Mouse (Mus musculus) intestine, embryonic 14.5 days (tissue): ENCODE measurements around the gene Olfr267. TPM values are rescaled to one million over a fixed set of nuclear protein-coding genes. Genes with fewer than 3 reads are reported as not detected.

Experiments used
- ATAC-seq: fragments of 200-750 bp; cut with Nextera tagmentation; replicated peaks from 2 replicates; pipeline ENCODE4 v1.8.0; 2017; ENCODE audit warnings: low read depth, moderate number of reproducible peaks, moderate TSS enrichment, moderate library complexity; ENCODE audit not compliant: low FRiP score, low TSS enrichment
- DNase-seq: peaks from one replicate; pipeline ENCODE4 v3.0.0-alpha.2; 2018; ENCODE audit warnings: low spot score
- H3K27ac ChIP-seq: fragments of 300-500 bp; sonication (generic); 2 replicates; pipeline ENCODE4 v1.5.1; 2014; ENCODE audit warnings: low read depth, mild to moderate bottlenecking, control low read depth
- H3K27me3 ChIP-seq: fragments of 300-500 bp; sonication (generic); replicated peaks from 2 replicates; pipeline ENCODE4 v1.6.1; 2014; ENCODE audit warnings: low read length, control low read depth; ENCODE audit not compliant: control insufficient read depth, insufficient read depth
- H3K36me3 ChIP-seq: fragments of 300-500 bp; sonication (generic); 2 replicates; pipeline ENCODE4 v1.6.1; 2014; ENCODE audit warnings: low read length, control low read depth; ENCODE audit not compliant: control insufficient read depth, insufficient read depth
- H3K4me1 ChIP-seq: fragments of 300-500 bp; sonication (generic); replicated peaks from 2 replicates; pipeline ENCODE4 v1.6.1; 2014; ENCODE audit warnings: low read length, control low read depth, mixed read lengths; ENCODE audit not compliant: control insufficient read depth, insufficient read depth
- H3K4me2 ChIP-seq: fragments of 300-500 bp; sonication (generic); 2 replicates; pipeline ENCODE4 v1.6.1; 2014; ENCODE audit warnings: low read length
- H3K4me3 ChIP-seq: fragments of 300-500 bp; sonication (generic); 2 replicates; pipeline ENCODE4 v1.5.1; 2014; ENCODE audit warnings: low read depth, low read length, control low read depth, mixed read lengths
- H3K9ac ChIP-seq: fragments of 300-500 bp; sonication (generic); 2 replicates; pipeline ENCODE4 v1.6.1; 2014; ENCODE audit warnings: mild to moderate bottlenecking, low read length
- H3K9me3 ChIP-seq: fragments of 300-500 bp; sonication (generic); 2 replicates; pipeline ENCODE4 v1.6.1; 2016; ENCODE audit warnings: low read length, control low read depth; ENCODE audit not compliant: control insufficient read depth
- WGBS: fragments of 180-500 bp; shearing (Covaris S2); extraction: QIAGEN DNeasy Blood & Tissue Kit; methylation state at CpG from one replicate; pipeline ENCODE4 v1.1.7; 2014; 5-methylcytosine and 5-hydroxymethylcytosine counted together
- polyA plus RNA-seq: library from polyadenylated mRNA; unstranded; fragments of >200 nt; fragmentation: Nextera tagmentation; extraction: Ambion mirVana; gene quantifications from 2 replicates; pipeline ENCODE4 v1.2.1, GENCODE M21; 2014

The Olfr267 gene
- polyA plus RNA-seq, 1 experiment from 2014 or later = not detected

DNA sequence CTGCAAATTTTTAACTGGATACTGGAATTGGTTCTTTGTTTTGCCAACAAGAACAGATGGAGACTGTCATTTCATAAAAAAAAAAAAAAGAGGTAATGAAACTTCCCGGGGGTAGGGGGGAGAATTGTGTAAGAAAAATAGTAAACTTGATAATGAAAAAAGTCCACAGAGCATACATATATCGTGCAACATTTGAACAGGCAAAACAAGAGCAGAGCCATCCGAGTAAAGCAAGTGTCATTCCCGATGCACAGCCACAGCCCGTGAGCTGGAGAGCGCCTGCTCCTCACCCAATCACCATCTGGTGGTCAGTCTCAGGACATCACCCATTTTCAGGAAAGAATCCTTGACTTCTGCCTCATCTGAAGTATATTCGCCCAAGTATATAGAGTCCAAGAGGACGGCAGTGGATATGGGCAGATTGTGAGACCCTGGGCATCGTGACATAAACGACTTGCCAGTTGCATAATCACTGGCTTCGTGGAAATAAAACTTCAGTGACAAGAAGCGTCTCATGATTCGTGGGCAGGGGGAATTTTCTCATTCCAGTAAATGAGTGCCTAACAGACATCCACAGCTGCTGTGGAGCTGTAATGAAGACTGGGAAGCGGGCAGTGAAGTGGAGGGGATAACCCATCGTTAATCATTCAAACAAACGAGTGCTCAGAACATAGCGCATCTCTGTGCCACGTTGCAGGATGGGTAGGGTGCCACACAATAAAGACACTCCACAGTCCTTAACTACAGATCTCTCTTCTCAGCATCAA lies 50.5 kb downstream of the Olfr267 start:
- no peak overlapping the region for H3K27ac ChIP-seq
- no peak overlapping the region for H3K4me2 ChIP-seq
- no peaks in the 10 kb centered on the region for H3K27me3 ChIP-seq
- DNase-seq (peak; percentile 50), ATAC-seq (0 out of 2 replicates have a peak, but pooled peaks have one; percentile 43)
- peaks cover 8% of the 10 kb centered on the region for H3K4me1 ChIP-seq
- no peaks in the 10 kb centered on the region for H3K36me3 ChIP-seq
- H3K9ac ChIP-seq = no peak overlapping the region
- H3K9me3 ChIP-seq = no peaks in the 10 kb centered on the region
- WGBS = 62% methylated on average over 18 of the region's 18 CpGs
- H3K4me3 ChIP-seq = no peak overlapping the region

Other genes starting within 250 kb of the Olfr267 start
- gene Lpar1, start 233.8 kb downstream of the Olfr267 start, polyA plus RNA-seq = 57.0 and 66.2 TPM in 2 replicates
- 44.2 and 44.5 TPM in 2 replicates for gene Ecpas, start 125.0 kb upstream of the Olfr267 start, polyA plus RNA-seq
- gene Zkscan16, start 155.9 kb upstream of the Olfr267 start, polyA plus RNA-seq = 0.73 and 1.2 TPM in 2 replicates
- 29.3 and 33.9 TPM in 2 replicates for gene Ptgr1, start 199.4 kb upstream of the Olfr267 start, polyA plus RNA-seq
- 8.7 and 11.6 TPM in 2 replicates for gene Dnajc25, start 207.3 kb upstream of the Olfr267 start, polyA plus RNA-seq
- 8.5 and 10.8 TPM in 2 replicates for gene Gm20503, start 215.5 kb upstream of the Olfr267 start, polyA plus RNA-seq
- 103 and 130 TPM in 2 replicates for gene Gng10, start 247.4 kb upstream of the Olfr267 start, polyA plus RNA-seq